Mouse (Mus musculus) regulatory T cell (primary cell): ENCODE data around the gene Otop3.
"Not testable (repeated sequence)": the region's sequence is repeated elsewhere in the genome, so short reads cannot be mapped to it uniquely, and the experiment has no call there.

Experiments used
- in situ Hi-C: fragments of 300-600 bp; cut with MboI, MseI; formaldehyde crosslinking; loops from one replicate; pipeline ENCODE4 v1.15.1; 2025; ENCODE audit warnings: high pct_unique_total_duplicates

Otop3 gene

DNA sequence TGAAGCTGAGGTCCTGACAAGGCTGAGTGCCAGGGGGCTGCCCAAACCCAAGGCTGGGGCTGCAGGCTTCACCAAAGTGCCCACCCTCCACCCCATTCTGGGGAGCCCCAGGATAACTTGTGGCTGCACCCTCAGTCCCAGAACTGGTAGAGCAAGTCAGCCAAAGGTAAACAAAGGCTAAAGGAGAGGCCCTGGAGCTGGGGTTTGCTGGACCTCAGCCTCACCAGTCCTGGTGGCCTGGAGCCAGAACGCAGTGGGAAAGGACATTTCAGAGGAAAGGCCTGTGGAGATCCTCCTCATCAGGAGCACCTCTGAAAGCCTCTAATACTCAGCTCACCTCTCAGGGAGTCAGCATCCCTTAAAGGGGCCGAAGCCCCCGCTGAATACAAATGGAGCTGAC, 29.6 kb downstream of the Otop3 start:
- in situ Hi-C loops = no loop called here

DNA sequence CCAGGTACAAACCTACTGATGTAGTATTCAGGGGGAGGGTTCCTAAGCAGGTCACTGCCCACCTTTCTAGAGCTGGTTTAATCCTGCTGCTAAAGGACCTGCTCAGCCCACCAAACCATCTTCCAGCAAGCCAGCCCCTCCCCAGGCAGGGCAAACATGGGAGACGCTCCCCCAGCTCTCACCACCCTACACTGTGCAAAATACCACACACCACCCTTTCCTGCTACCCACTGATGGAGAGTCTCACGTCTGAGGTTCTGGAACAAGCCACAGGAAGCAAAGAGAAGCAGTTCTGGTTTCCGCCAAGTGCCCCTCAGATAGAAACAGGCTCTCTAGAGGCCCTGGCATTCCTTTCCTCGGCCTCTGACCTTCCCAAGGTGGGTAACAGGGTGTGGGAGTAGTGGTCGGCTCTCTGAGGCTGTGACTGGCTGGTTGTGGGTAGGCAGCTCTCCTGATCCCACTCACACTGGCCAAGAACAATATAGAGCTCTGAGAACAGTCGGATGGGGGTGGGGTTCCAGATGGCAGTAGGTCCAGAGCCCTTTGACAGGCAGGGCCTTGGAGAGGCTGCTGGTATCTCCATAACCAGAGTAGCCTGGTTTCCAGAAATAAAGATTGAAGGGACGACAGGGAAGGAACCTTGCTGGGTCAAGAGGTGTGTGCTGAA, 31.6 kb downstream of the Otop3 start:
- in situ Hi-C loops = no loop called here

GRCm38 (mm10) chr11:115366706-115367394, 32.3 kb downstream of the Otop3 start:
- in situ Hi-C loops = no loop called here

DNA sequence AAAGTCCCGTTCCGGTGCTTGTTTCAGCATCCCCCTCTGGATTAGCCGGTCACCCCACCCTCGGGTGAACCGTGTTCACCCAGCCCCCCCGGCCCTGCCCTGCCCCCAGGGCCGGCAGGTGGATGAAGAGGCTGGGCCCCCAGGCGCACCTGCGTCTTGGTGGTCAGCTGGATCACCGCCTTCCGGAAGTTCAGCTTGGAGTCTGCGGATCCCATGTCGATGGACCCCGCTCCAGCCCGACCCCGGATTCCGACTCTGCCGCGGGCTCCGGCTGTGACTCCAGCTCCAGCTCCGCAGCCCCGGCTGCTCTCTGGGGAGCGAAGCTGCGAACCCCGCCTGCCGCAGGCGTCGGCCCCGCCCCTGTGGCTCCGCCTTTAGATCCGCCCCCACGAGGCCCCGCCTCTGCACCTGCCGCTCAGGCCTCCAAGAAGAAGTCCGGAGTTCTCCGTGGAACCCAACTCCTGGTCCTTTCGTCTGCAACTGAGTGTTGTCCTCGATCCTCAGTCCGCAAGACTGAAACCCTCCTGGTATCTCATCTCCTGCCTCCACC, 32.9 kb downstream of the Otop3 start, which contains the start of gene Hid1:
TSS of gene Hid1 (minus strand) at position 362 of the 550 bp plus-strand sequence.
- in situ Hi-C loops = no loop called here

DNA sequence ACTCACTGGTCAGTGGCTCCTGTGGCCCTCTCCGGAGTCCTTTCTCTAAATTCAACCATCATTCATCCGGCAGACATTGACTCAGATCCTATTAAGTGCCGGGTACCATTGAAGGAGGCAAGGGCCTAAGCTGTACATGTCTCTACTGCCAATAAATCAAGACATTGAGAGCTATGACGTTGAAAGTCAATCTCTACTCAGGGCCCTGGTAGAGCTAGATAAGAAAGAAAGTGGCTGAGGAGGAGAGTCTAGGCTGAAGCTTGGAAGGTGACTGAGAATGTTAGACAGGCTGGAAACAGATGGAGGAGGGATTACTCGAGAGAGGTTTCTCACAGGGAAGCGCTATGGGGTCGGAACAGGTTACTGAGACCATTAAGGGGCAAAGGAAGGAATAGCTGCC, 35.8 kb downstream of the Otop3 start:
- in situ Hi-C loops = loop anchor here (10.0 kb wide), 1 partner anchor 1464 kb away; no protein-coding TSS in a partner anchor

- in situ Hi-C loops = loop anchor here (10.0 kb wide), 1 partner anchor 1463 kb away; no protein-coding TSS in a partner anchor
Observed at GRCm38 (mm10) chr11:115371354-115371753, 36.8 kb downstream of the Otop3 start.

DNA sequence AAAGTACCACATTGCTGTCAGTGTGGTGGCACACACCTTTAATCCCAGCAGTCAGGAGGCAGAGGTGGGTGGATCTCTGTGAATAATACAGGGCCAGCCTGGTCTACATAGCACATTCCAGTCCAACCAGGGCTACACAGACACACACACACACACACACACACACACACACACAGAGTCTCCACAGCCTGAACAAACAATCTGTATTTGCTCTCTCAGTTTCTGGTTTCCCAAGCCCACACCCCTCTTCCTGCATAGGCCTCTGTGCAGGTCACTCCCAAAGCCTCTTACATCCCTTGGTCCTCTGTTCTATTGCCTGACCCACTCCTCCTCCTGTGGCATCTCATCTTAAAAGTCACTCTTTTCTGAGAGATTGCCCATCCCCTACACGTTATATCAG, 37.5 kb downstream of the Otop3 start:
- in situ Hi-C loops = loop anchor here (10.0 kb wide), 1 partner anchor 1463 kb away; no protein-coding TSS in a partner anchor

- in situ Hi-C loops = loop anchor here (10.0 kb wide), 1 partner anchor 1462 kb away; no protein-coding TSS in a partner anchor
Observed at GRCm38 (mm10) chr11:115372737-115373136, 38.2 kb downstream of the Otop3 start.

DNA sequence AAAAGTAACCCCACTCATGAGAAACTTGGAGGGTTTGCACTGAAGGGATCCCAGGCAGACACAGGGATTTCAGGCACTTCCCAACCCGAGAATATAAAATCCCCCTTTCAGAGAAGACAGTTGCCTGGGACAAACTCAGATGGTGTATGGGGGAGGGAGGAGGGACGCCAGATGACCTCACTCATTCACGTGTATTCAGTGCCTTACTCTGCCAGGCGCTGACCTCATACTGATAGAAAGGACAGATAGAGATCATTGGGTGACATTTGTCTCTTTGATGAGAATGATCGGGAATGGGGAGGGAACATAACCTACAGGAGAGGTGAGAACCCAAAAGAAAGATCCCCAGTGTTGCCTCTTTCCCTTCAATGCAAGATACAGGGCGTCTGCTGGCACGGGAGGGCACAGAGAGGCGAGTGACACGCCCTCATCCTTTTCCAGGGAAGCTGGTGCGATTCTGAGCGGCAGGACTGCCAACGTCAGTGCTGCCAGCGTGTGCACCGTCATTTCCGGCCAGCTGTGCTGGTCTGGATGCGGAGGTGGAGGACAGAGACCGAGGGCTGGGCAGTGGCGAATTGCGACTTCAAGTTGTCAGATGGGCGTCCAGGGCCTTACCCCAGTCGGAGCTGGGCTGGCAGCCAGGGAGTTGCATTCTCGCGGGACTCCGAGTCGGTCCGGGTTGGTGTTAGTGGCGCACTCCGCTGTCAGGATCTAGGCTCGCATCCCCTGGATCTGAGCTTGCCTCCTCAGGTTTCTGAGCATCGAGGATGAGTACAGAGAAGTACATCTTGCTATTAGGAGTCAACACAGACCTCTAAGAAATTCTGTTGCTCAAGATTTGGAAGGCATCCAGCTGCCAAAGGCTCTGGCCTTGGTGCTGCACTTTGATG, 39.5 kb downstream of the Otop3 start:
- in situ Hi-C loops = loop anchor here (10.0 kb wide), 1 partner anchor 1461 kb away; no protein-coding TSS in a partner anchor

DNA sequence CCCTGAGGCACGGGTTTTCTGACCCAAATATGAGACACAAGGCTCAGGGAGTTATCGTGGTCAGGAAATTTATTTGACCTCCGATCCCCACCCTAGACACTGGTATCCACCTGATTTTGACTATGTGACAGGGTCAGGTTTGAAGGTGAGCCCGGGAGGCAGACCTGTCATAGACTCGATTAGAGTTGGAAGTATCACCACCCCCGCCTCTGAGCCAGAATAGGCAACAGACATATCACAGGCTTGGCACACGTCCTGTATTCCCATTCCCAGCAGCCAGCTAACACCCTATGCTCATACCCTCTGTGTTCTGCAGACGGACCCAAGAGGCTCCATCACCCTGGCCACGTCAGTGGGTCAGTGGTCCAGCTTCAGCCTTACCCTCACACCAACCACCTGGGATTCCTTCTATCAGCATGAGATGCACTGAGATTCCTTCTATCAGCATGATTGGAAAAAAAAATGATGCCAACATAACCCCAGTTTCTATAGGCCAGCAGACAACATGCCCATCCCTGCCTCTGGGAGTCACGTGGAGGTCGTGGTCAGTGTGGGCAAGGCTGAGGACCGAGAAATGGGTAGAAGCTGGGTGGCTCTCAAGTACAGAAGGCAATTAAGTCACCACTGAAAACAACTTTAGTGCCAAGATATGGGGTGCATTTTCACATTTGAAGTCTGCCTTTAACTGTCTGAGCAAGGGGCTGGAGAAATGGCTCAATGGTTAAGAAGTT, 40.3 kb downstream of the Otop3 start:
- in situ Hi-C loops = loop anchor here (10.0 kb wide), 1 partner anchor 1460 kb away; no protein-coding TSS in a partner anchor

DNA sequence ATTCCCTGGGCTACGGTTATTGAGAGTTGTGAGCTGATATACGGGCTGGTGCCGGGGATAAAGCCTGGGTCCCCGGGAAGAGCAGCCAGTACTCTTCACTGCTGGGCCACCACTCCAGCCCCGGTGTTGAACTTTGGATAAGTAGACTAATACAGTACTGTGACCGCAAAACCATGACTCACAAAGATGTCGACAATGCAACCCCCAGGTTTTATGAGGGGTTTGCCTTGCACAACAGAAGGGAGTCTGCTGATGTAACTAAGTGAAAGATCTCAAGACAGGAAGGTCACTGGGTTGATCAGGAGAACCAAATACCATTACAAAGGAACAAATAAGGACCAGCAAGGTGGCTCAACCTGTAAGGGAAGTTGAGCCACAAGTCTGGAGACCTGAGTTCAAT, 42.2 kb downstream of the Otop3 start:
- in situ Hi-C loops = loop anchor here (10.0 kb wide), 1 partner anchor 1458 kb away; no protein-coding TSS in a partner anchor

DNA sequence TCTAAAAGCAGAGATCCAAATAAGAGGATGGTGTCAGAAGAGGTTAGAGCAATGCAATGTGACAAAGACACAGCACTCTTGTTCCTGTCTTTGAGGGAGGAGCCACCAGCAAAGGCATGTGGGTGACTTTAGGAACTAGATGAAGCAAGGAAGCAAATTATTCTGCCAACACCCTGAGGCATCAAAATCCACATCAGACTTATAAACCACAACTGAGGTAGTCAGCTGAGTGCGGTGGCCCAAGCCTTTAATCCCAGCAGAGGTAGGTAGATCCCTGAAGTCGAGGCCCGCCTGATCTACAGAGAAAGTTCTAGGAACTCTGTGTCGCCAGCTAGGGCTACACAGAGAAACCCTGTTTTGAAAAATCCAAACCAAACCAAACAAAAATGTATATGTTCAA, 42.7 kb downstream of the Otop3 start:
- in situ Hi-C loops = loop anchor here (10.0 kb wide), 1 partner anchor 1458 kb away; no protein-coding TSS in a partner anchor

DNA sequence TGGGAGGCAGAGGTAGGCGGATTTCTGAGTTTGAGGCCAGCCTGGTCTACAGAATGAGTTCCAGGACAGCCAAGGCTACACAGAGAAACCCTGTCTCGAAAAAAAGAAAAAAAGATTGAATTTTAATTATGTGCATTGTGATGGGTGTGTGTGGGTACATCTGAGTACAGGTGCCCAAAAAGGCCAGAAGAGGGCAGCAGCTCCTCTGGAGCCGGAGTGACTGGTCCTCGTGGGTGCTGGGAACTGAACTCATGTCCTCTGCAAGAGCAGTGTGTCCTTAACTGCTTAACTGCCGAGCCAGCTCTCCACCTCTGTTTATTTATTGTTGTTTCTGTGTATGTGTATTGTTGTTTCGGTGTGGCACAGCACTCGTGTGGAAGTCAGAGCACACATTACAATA, 43.3 kb downstream of the Otop3 start:
- in situ Hi-C loops = loop anchor here (10.0 kb wide), 1 partner anchor 1457 kb away; no protein-coding TSS in a partner anchor

GRCm38 (mm10) chr11:115381276-115381675, 46.7 kb downstream of the Otop3 start:
- in situ Hi-C loops = no loop called here

DNA sequence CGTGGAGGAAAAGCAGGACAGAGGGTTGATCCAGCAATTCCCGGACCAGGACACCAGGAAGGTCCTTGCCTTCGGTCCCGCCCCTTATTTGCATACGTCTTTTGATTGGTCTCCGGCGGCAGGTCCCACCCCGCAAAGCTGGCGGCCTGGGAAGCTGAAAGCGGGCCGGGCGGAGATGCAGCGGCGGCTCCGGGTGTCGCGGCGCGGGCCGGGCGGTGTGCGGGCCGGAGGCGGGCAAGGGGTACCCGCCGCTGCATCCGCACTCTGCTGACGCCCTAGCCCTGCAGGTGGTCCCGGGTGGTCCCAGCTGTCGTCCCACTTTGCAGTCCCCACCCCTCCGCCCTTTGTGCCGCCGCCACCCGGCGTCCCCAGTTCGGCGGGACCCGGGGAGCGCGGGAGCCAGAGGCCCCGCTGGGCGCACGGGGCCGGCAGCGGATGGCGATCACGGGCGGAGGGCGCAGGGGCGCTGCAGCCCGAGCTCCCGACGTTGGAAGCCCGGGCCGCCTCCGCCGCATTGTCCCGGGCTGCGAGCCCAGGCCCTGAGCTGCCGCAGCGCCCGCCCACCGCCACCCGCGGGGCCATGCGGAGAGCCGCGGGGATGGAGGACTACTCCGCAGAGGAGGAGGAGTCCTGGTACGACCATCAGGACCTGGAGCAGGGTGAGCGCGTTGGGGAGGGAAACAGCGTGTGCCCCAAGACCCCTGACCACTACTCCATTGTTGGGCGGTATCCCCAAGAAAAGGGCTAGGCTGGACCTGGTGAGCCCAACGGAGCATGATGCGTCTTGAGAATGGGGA, 47.4 kb downstream of the Otop3 start, which contains the start of gene Cdr2l:
TSS of gene Cdr2l (plus strand) at position 174 of the 797 bp plus-strand sequence.
- in situ Hi-C loops = no loop called here

DNA sequence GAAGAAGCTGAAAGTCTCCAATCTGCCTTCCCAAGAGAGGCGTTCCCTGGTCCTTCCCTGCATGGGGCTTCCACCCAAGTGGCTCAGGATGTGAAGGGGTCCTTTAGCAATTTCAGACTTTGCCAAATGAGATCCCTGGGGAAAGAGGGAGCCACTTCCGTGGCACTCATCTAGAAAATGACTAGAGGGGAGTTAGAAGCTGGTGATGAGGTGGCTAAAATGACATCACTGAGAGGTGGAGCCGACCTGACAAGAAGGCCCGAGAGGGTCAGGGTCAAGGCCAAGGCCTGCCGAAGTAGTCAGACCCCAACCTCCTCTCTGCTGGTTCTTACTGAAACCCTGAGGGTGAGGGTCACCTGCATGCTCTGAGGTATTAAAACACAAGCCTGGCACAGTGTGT, 48.4 kb downstream of the Otop3 start:
- in situ Hi-C loops = no loop called here

- in situ Hi-C loops = no loop called here
Observed at GRCm38 (mm10) chr11:115383701-115384474, 49.4 kb downstream of the Otop3 start.

DNA sequence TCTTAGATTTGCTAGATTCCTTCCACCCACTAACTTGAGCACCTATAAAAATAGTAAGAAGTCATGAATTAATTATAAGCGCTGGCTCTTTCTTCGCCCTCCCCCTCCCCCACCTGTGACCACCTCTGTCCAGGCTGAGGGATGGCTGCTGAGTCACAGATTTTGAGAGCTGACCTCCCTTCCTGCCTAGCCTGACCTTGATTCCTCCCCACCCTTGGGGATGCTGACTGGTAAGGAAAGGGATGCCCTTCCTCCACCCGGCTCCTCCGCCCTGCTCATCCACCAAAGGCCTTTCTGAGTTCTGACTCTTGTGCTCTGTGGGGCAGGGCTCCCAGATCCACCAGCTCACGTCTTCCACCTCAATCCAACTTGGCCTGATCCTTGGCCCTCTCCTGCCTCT, 50.1 kb downstream of the Otop3 start:
- in situ Hi-C loops = no loop called here

DNA sequence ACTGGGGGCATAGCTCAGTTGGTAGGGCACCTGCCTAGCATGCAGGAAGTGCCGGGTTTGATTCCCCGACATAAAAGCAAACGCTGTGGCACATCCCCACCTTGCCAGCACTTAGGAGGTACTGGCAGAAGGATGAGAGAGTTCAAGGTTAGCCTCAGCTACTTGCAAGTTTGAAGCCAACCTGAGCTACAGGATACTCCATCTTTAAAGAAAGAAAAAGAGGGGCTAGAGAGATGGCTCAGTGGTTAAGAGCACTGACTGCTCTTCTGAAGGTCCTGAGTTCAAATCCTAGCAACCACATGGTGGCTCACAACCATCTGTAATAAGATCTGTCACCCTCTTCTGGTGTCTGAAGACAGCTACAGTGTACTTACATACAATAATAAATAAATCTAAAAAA, 52.3 kb downstream of the Otop3 start:
- in situ Hi-C loops = not testable (repeated sequence)
